Mouse (Mus musculus) liver, embryonic 14.5 days (tissue): Measurements from ENCODE around the gene Sbf2.

Experiments
- CTCF ChIP-seq: IDR thresholded peaks from 2 replicates; pipeline ENCODE4 v1.5.1; 2016; ENCODE audit warnings: antibody characterized with exemption, low read depth, control low read depth
- EP300 ChIP-seq: IDR thresholded peaks from 2 replicates; pipeline ENCODE4 v1.6.1; 2016; ENCODE audit warnings: antibody characterized with exemption, low read depth

DNA sequence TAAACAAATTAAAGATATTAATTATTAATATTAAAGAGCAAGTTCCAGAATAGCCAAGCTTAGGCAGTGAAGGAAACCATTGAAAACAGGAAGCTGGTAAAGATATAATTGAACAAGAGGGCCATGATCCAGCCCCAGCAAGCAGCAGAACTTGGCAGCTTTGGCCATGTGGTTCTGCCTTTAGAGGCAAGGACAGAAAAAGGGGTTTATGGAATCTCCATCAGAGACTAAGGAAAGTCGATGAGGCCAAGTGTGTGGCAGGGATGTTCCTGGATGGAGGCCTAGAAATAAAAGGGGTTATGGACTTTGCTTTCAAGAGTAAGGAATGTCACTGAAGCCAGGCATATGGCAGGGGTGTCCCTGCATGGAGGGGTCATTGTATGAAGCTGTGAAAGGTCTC is 198.4 kb downstream of the Sbf2 start:
- no peak for TF ChIP-seq CTCF
- no peak for TF ChIP-seq EP300
